Mouse (Mus musculus): Measurements from ENCODE around the gene March10. TPM values are rescaled to one million over a fixed set of nuclear protein-coding genes. Genes with fewer than 3 reads are reported as not detected.

Gene March10
- 0.22 and 0.42 TPM in 2 replicates for total RNA-seq (2012; rRNA removed)

DNA sequence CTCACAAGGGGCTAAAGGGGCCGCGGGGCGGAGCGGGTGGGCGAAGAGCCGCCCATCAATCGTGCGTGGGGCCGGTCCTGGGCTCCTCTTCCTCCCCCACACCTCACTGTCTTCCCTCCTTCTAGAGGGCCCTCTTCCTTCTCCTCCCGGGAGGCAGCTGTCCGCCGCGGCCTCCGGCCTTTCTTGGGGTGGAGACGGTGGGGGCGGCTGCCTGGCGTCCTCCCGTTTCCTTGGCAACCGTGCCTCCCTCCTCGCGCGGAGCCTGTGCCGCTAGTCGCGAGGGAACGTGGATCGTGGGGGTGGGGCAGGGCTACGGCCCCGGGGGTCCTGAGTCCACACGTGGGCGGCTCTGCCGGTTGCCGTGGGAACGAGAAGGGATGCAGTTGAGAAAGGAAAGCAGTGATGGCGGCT, at the start of gene March10:
Gene March10, minus strand, starts transcription at position 239 of the 411 bp plus-strand sequence.
- Histone ChIP-seq H3K9ac (ENCODE audit: insufficient read depth, low read depth, low read length, poor library complexity, severe bottlenecking) (no peak within 1 kb of the TSS), H3K4me1 (ENCODE audit: control insufficient read depth in 2 of 2, insufficient read depth in 2 of 2, low read length in 2 of 2, poor library complexity in 1 of 2) (peaks cover 0 to 2% of the 10 kb centered on the region in 2 experiments; a peak in 1 of 4 replicates), H3K9me3 (ENCODE audit: control insufficient read depth, insufficient read depth, low read depth, low read length) (no peaks in the 10 kb centered on the region), H3K36me3 (ENCODE audit: control insufficient read depth, insufficient read depth, low read length, poor library complexity, severe bottlenecking) (no peaks in the 10 kb centered on the region), H3K27ac (ENCODE audit: insufficient read depth, low read depth, low read length, poor library complexity, severe bottlenecking) (no peak within 1 kb of the TSS), H3K4me3 (ENCODE audit: insufficient read depth in 1 of 2, low read depth in 1 of 2, low read length in 2 of 2, poor library complexity in 1 of 2, severe bottlenecking in 1 of 2) (peak within 1 kb of the TSS; percentile 33 to 52; a peak in 3 of 4 replicates)
- in situ Hi-C loops (cut with MboI; ENCODE audit: low sequenced_read_pairs in 2 of 2, unreplicated experiment in 2 of 2): no loop called here
- peak; percentile 24 for DNase-seq (ENCODE audit: low read depth, low spot score)
- no peak for TF ChIP-seq HCFC1 (IDR thresholded peaks at IDR 0.05; ENCODE audit: borderline replicate concordance, insufficient read depth, low read length)
- no peak for TF ChIP-seq MAFK (IDR thresholded peaks at IDR 0.05; ENCODE audit: insufficient read depth, low read depth, low read length)
- TF ChIP-seq CHD2 (IDR thresholded peaks at IDR 0.05; ENCODE audit: low read depth, low read length): no peak
- no peak for TF ChIP-seq ZC3H11A (IDR thresholded peaks at IDR 0.05; ENCODE audit: borderline replicate concordance, low read depth, low read length)
- no peak for TF ChIP-seq ZNF384 (IDR thresholded peaks at IDR 0.05; ENCODE audit: low read depth, low read length)

- H3K4me1 ChIP-seq (ENCODE audit: control insufficient read depth in 2 of 2, insufficient read depth in 2 of 2, low read length in 2 of 2, poor library complexity in 1 of 2): peaks cover 3 to 7% of the 10 kb centered on the region in 2 experiments; a peak in 3 of 4 replicates
- no peak for DNase-seq (ENCODE audit: low read depth, low spot score)
- in situ Hi-C loops (cut with MboI; ENCODE audit: low sequenced_read_pairs in 2 of 2, unreplicated experiment in 2 of 2): no loop called here
- H3K36me3 ChIP-seq (ENCODE audit: control insufficient read depth, insufficient read depth, low read length, poor library complexity, severe bottlenecking): no peaks in the 10 kb centered on the region
- no peaks in the 10 kb centered on the region for H3K9me3 ChIP-seq (ENCODE audit: control insufficient read depth, insufficient read depth, low read depth, low read length)
- TF ChIP-seq MAFK (IDR thresholded peaks at IDR 0.05; ENCODE audit: insufficient read depth, low read depth, low read length) (no peak), CHD2 (IDR thresholded peaks at IDR 0.05; ENCODE audit: low read depth, low read length) (no peak), ZNF384 (IDR thresholded peaks at IDR 0.05; ENCODE audit: low read depth, low read length) (no peak), ZC3H11A (IDR thresholded peaks at IDR 0.05; ENCODE audit: borderline replicate concordance, low read depth, low read length) (no peak), HCFC1 (IDR thresholded peaks at IDR 0.05; ENCODE audit: borderline replicate concordance, insufficient read depth, low read length) (no peak)
- H3K27ac ChIP-seq (ENCODE audit: insufficient read depth, low read depth, low read length, poor library complexity, severe bottlenecking): no peak overlapping the region
- no peak overlapping the region for H3K9ac ChIP-seq (ENCODE audit: insufficient read depth, low read depth, low read length, poor library complexity, severe bottlenecking)
- no peak overlapping the region for H3K4me3 ChIP-seq (ENCODE audit: insufficient read depth in 1 of 2, low read depth in 1 of 2, low read length in 2 of 2, poor library complexity in 1 of 2, severe bottlenecking in 1 of 2)
Observed at GRCm38 (mm10) chr11:105506322-105506721, 49.8 kb upstream of the March10 start.

DNA sequence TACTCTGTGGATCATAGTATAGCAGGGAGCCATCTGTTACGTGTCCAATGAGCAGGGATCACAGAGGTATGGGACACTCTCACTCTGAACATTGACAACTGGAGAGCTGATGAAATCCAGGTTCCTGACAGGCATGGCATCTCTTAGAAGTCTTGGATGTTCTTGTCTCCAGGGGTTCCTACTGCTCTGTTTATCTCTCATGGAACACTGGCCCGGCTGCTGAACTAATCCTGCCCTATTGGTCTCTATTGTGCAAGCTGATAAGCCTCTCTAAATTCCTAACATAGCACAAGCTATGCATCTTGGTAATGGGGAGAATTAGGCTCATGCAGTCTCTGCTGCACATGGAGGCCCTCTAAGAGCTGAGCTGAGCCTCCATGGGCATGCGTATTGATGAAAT, 48.5 kb upstream of the March10 start:
- H3K9me3 ChIP-seq (ENCODE audit: control insufficient read depth, insufficient read depth, low read depth, low read length): no peaks in the 10 kb centered on the region
- TF ChIP-seq MAFK (IDR thresholded peaks at IDR 0.05; ENCODE audit: insufficient read depth, low read depth, low read length) (no peak), CHD2 (IDR thresholded peaks at IDR 0.05; ENCODE audit: low read depth, low read length) (no peak), HCFC1 (IDR thresholded peaks at IDR 0.05; ENCODE audit: borderline replicate concordance, insufficient read depth, low read length) (no peak), ZNF384 (IDR thresholded peaks at IDR 0.05; ENCODE audit: low read depth, low read length) (no peak), ZC3H11A (IDR thresholded peaks at IDR 0.05; ENCODE audit: borderline replicate concordance, low read depth, low read length) (no peak)
- H3K4me3 ChIP-seq (ENCODE audit: insufficient read depth in 1 of 2, low read depth in 1 of 2, low read length in 2 of 2, poor library complexity in 1 of 2, severe bottlenecking in 1 of 2): no peak overlapping the region
- peaks cover 0 to 7% of the 10 kb centered on the region in 2 experiments; a peak in 2 of 4 replicates for H3K4me1 ChIP-seq (ENCODE audit: control insufficient read depth in 2 of 2, insufficient read depth in 2 of 2, low read length in 2 of 2, poor library complexity in 1 of 2)
- in situ Hi-C loops (cut with MboI; ENCODE audit: low sequenced_read_pairs in 2 of 2, unreplicated experiment in 2 of 2): no loop called here
- DNase-seq (ENCODE audit: low read depth, low spot score): no peak
- no peak overlapping the region for H3K9ac ChIP-seq (ENCODE audit: insufficient read depth, low read depth, low read length, poor library complexity, severe bottlenecking)
- H3K27ac ChIP-seq (ENCODE audit: insufficient read depth, low read depth, low read length, poor library complexity, severe bottlenecking): no peak overlapping the region
- no peaks in the 10 kb centered on the region for H3K36me3 ChIP-seq (ENCODE audit: control insufficient read depth, insufficient read depth, low read length, poor library complexity, severe bottlenecking)

GRCm38 (mm10) chr11:105502311-105502710, 45.8 kb upstream of the March10 start:
- Histone ChIP-seq H3K4me3 (ENCODE audit: insufficient read depth in 1 of 2, low read depth in 1 of 2, low read length in 2 of 2, poor library complexity in 1 of 2, severe bottlenecking in 1 of 2) (no peak overlapping the region), H3K9ac (ENCODE audit: insufficient read depth, low read depth, low read length, poor library complexity, severe bottlenecking) (no peak overlapping the region), H3K4me1 (ENCODE audit: control insufficient read depth in 2 of 2, insufficient read depth in 2 of 2, low read length in 2 of 2, poor library complexity in 1 of 2) (peaks cover 0 to 5% of the 10 kb centered on the region in 2 experiments; a peak in 2 of 4 replicates), H3K27ac (ENCODE audit: insufficient read depth, low read depth, low read length, poor library complexity, severe bottlenecking) (no peak overlapping the region), H3K36me3 (ENCODE audit: control insufficient read depth, insufficient read depth, low read length, poor library complexity, severe bottlenecking) (no peaks in the 10 kb centered on the region), H3K9me3 (ENCODE audit: control insufficient read depth, insufficient read depth, low read depth, low read length) (no peaks in the 10 kb centered on the region)
- in situ Hi-C loops (cut with MboI; ENCODE audit: low sequenced_read_pairs in 2 of 2, unreplicated experiment in 2 of 2): no loop called here
- no peak for DNase-seq (ENCODE audit: low read depth, low spot score)
- no peak for TF ChIP-seq CHD2 (IDR thresholded peaks at IDR 0.05; ENCODE audit: low read depth, low read length)

DNA sequence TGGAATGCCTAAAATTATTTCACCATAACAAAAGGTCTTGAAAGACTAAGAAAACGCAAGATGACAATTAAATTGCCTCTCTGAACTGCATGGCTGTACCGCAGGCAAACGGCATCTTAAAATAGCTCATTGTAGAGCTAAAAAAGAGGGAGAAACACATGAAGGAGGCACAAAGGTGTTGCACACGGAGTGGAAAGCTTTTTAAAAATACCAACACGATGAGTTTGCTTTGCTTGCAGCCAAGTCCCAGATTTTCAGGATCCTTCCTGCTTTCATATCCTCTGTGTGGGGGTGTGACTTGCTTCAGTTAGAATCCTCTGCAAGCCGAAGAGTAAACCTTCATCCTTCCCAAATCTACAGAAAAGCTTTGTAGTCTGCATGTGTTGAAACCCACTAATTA, 41.0 kb upstream of the March10 start:
- Histone ChIP-seq H3K36me3 (ENCODE audit: control insufficient read depth, insufficient read depth, low read length, poor library complexity, severe bottlenecking) (no peaks in the 10 kb centered on the region), H3K9ac (ENCODE audit: insufficient read depth, low read depth, low read length, poor library complexity, severe bottlenecking) (no peak overlapping the region), H3K9me3 (ENCODE audit: control insufficient read depth, insufficient read depth, low read depth, low read length) (no peaks in the 10 kb centered on the region), H3K4me3 (ENCODE audit: insufficient read depth in 1 of 2, low read depth in 1 of 2, low read length in 2 of 2, poor library complexity in 1 of 2, severe bottlenecking in 1 of 2) (no peak overlapping the region), H3K27ac (ENCODE audit: insufficient read depth, low read depth, low read length, poor library complexity, severe bottlenecking) (no peak overlapping the region), H3K4me1 (ENCODE audit: control insufficient read depth in 2 of 2, insufficient read depth in 2 of 2, low read length in 2 of 2, poor library complexity in 1 of 2) (no peaks in the 10 kb centered on the region)
- DNase-seq (ENCODE audit: low read depth, low spot score): no peak
- in situ Hi-C loops (cut with MboI; ENCODE audit: low sequenced_read_pairs in 2 of 2, unreplicated experiment in 2 of 2): no loop called here
- TF ChIP-seq CHD2 (IDR thresholded peaks at IDR 0.05; ENCODE audit: low read depth, low read length): no peak
- no peak for TF ChIP-seq ZC3H11A (IDR thresholded peaks at IDR 0.05; ENCODE audit: borderline replicate concordance, low read depth, low read length)
- TF ChIP-seq ZNF384 (IDR thresholded peaks at IDR 0.05; ENCODE audit: low read depth, low read length): no peak
- no peak for TF ChIP-seq MAFK (IDR thresholded peaks at IDR 0.05; ENCODE audit: insufficient read depth, low read depth, low read length)
- no peak for TF ChIP-seq HCFC1 (IDR thresholded peaks at IDR 0.05; ENCODE audit: borderline replicate concordance, insufficient read depth, low read length)

All from ES-E14 (cell line).